Mouse (Mus musculus): ENCODE data around the gene 1700067K01Rik. TPM values are rescaled to one million over a fixed set of nuclear protein-coding genes. Genes with fewer than 3 reads are reported as not detected.

1700067K01Rik gene
- polyA plus RNA-seq, 1 experiment = 0.29 TPM

DNA sequence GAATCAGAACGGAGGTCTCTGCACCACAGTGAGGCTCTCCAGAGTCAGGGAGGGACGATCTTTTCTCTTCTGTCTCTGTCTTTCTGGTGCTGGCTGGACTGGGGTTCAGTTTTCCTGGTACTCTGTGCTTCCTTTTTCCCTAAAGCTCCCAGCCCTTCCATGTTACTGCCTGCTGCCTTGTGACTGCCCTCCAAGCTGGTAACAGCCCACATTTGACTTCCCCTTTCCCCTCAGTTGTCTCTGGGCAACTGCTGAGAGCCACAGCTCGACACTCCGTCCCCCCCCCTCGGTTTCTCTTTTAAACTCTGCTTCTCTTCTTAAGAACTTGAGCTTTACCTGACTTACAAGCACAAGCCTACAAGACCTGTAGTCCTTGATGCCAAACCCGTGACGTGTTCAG lies 12.1 kb upstream of the 1700067K01Rik start:
- Histone ChIP-seq H3K27me3 (ENCODE audit: control insufficient read depth, insufficient read depth, insufficient read length) (no peaks in the 10 kb centered on the region), H3K79me2 (ENCODE audit: control insufficient read depth, insufficient read depth) (no peaks in the 10 kb centered on the region), H3ac (ENCODE audit: control insufficient read depth, insufficient read length) (no peak overlapping the region), H3K36me3 (ENCODE audit: control insufficient read depth, insufficient read depth) (peaks cover 25% of the 10 kb centered on the region), H3K4me2 (ENCODE audit: low read depth) (no peak overlapping the region), H3K4me3 (no peak overlapping the region)
- TF ChIP-seq MAX (IDR thresholded peaks at IDR 0.05; ENCODE audit: low read depth) (no peak), MYOD1 (IDR thresholded peaks at IDR 0.05; ENCODE audit: control insufficient read depth in 1 of 3, insufficient read length in 2 of 3, low read depth in 2 of 3) (no peak), REST (IDR thresholded peaks at IDR 0.05; ENCODE audit: insufficient read depth, insufficient read length) (no peak), TCF12 (IDR thresholded peaks at IDR 0.05; ENCODE audit: insufficient read depth, poor library complexity, severe bottlenecking) (no peak), CEBPB (IDR thresholded peaks at IDR 0.05; ENCODE audit: insufficient read depth, poor library complexity, severe bottlenecking) (no peak), POLR2AphosphoS2 (IDR thresholded peaks at IDR 0.05; ENCODE audit: insufficient read length, low read depth) (no peak), POLR2A (IDR thresholded peaks at IDR 0.05; ENCODE audit: insufficient read length, low read depth) (no peak), E2F4 (IDR thresholded peaks at IDR 0.05; ENCODE audit: insufficient read depth) (no peak), MYOG (IDR thresholded peaks at IDR 0.05; ENCODE audit: control insufficient read depth in 1 of 3, insufficient read depth in 1 of 3, insufficient read length in 2 of 3, low read depth in 2 of 3) (no peak), SRF (IDR thresholded peaks at IDR 0.05; ENCODE audit: control insufficient read depth, insufficient read length, low read depth) (no peak), USF1 (IDR thresholded peaks at IDR 0.05; ENCODE audit: low read depth) (no peak), TCF3 (IDR thresholded peaks at IDR 0.05; ENCODE audit: insufficient read length, low read depth) (no peak)

- H3K79me2 ChIP-seq (ENCODE audit: control insufficient read depth, insufficient read depth) = no peaks in the 10 kb centered on the region
- H3K36me3 ChIP-seq (ENCODE audit: control insufficient read depth, insufficient read depth) = peaks cover 25% of the 10 kb centered on the region
- H3ac ChIP-seq (ENCODE audit: control insufficient read depth, insufficient read length) = no peak overlapping the region
- H3K4me3 ChIP-seq = no peak overlapping the region
- H3K4me2 ChIP-seq (ENCODE audit: low read depth) = no peak overlapping the region
- TF ChIP-seq E2F4 (IDR thresholded peaks at IDR 0.05; ENCODE audit: insufficient read depth) = no peak
- no peak for TF ChIP-seq SRF (IDR thresholded peaks at IDR 0.05; ENCODE audit: control insufficient read depth, insufficient read length, low read depth)
- TF ChIP-seq MYOD1 (IDR thresholded peaks at IDR 0.05; ENCODE audit: control insufficient read depth in 1 of 3, insufficient read length in 2 of 3, low read depth in 2 of 3) = no peak
- TF ChIP-seq REST (IDR thresholded peaks at IDR 0.05; ENCODE audit: insufficient read depth, insufficient read length) = no peak
- no peak for TF ChIP-seq TCF12 (IDR thresholded peaks at IDR 0.05; ENCODE audit: insufficient read depth, poor library complexity, severe bottlenecking)
- no peak for TF ChIP-seq USF1 (IDR thresholded peaks at IDR 0.05; ENCODE audit: low read depth)
- TF ChIP-seq TCF3 (IDR thresholded peaks at IDR 0.05; ENCODE audit: insufficient read length, low read depth) = no peak
- no peak for TF ChIP-seq POLR2A (IDR thresholded peaks at IDR 0.05; ENCODE audit: insufficient read length, low read depth)
- no peak for TF ChIP-seq CEBPB (IDR thresholded peaks at IDR 0.05; ENCODE audit: insufficient read depth, poor library complexity, severe bottlenecking)
- TF ChIP-seq MAX (IDR thresholded peaks at IDR 0.05; ENCODE audit: low read depth) = no peak
- no peak for TF ChIP-seq POLR2AphosphoS2 (IDR thresholded peaks at IDR 0.05; ENCODE audit: insufficient read length, low read depth)
- no peak for TF ChIP-seq MYOG (IDR thresholded peaks at IDR 0.05; ENCODE audit: control insufficient read depth in 1 of 3, insufficient read depth in 1 of 3, insufficient read length in 2 of 3, low read depth in 2 of 3)
- no peaks in the 10 kb centered on the region for H3K27me3 ChIP-seq (ENCODE audit: control insufficient read depth, insufficient read depth, insufficient read length)
These were observed 11.1 kb upstream of the 1700067K01Rik start for GRCm38 (mm10) chr8:83990170-83990569.

GRCm38 (mm10) chr8:83992488-83992887 lies 8.8 kb upstream of the 1700067K01Rik start:
- no peaks in the 10 kb centered on the region for H3K79me2 ChIP-seq (ENCODE audit: control insufficient read depth, insufficient read depth)
- no peak overlapping the region for H3K4me2 ChIP-seq (ENCODE audit: low read depth)
- no peak for TF ChIP-seq TCF3 (IDR thresholded peaks at IDR 0.05; ENCODE audit: insufficient read length, low read depth)
- no peak for TF ChIP-seq POLR2A (IDR thresholded peaks at IDR 0.05; ENCODE audit: insufficient read length, low read depth)
- no peak for TF ChIP-seq REST (IDR thresholded peaks at IDR 0.05; ENCODE audit: insufficient read depth, insufficient read length)
- no peak for TF ChIP-seq MYOD1 (IDR thresholded peaks at IDR 0.05; ENCODE audit: control insufficient read depth in 1 of 3, insufficient read length in 2 of 3, low read depth in 2 of 3)
- no peak for TF ChIP-seq TCF12 (IDR thresholded peaks at IDR 0.05; ENCODE audit: insufficient read depth, poor library complexity, severe bottlenecking)
- no peak for TF ChIP-seq SRF (IDR thresholded peaks at IDR 0.05; ENCODE audit: control insufficient read depth, insufficient read length, low read depth)
- TF ChIP-seq MAX (IDR thresholded peaks at IDR 0.05; ENCODE audit: low read depth) = no peak
- no peak for TF ChIP-seq POLR2AphosphoS2 (IDR thresholded peaks at IDR 0.05; ENCODE audit: insufficient read length, low read depth)
- TF ChIP-seq MYOG (IDR thresholded peaks at IDR 0.05; ENCODE audit: control insufficient read depth in 1 of 3, insufficient read depth in 1 of 3, insufficient read length in 2 of 3, low read depth in 2 of 3) = no peak
- no peak for TF ChIP-seq USF1 (IDR thresholded peaks at IDR 0.05; ENCODE audit: low read depth)
- TF ChIP-seq E2F4 (IDR thresholded peaks at IDR 0.05; ENCODE audit: insufficient read depth) = no peak
- TF ChIP-seq CEBPB (IDR thresholded peaks at IDR 0.05; ENCODE audit: insufficient read depth, poor library complexity, severe bottlenecking) = no peak
- H3K4me3 ChIP-seq = no peak overlapping the region
- H3K36me3 ChIP-seq (ENCODE audit: control insufficient read depth, insufficient read depth) = peaks cover 25% of the 10 kb centered on the region
- H3K27me3 ChIP-seq (ENCODE audit: control insufficient read depth, insufficient read depth, insufficient read length) = no peaks in the 10 kb centered on the region
- H3ac ChIP-seq (ENCODE audit: control insufficient read depth, insufficient read length) = no peak overlapping the region

DNA sequence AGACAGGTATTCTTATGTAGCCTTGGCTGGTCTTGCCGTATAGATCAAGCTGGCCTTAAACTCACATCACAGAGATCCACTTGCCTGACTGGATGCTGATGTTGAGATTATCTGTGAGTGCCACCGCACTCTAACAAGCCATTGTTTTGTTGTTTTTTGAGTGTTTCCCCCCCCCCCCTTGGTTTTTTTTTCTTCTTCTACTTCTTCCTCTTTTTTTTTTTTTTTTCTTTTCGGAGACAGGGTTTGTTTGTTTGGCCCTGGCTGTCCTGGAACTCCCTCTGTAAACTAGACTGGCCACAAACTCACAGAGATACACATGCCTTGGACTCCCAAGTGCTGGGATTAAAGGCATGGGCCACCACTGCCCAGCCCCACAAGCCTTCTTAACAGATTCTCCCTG lies 7.3 kb upstream of the 1700067K01Rik start:
- no peak overlapping the region for H3K4me2 ChIP-seq (ENCODE audit: low read depth)
- H3K79me2 ChIP-seq (ENCODE audit: control insufficient read depth, insufficient read depth) = no peaks in the 10 kb centered on the region
- H3ac ChIP-seq (ENCODE audit: control insufficient read depth, insufficient read length) = no peak overlapping the region
- no peaks in the 10 kb centered on the region for H3K27me3 ChIP-seq (ENCODE audit: control insufficient read depth, insufficient read depth, insufficient read length)
- H3K36me3 ChIP-seq (ENCODE audit: control insufficient read depth, insufficient read depth) = peaks cover 18% of the 10 kb centered on the region
- no peak overlapping the region for H3K4me3 ChIP-seq
- TF ChIP-seq CEBPB (IDR thresholded peaks at IDR 0.05; ENCODE audit: insufficient read depth, poor library complexity, severe bottlenecking) (no peak), USF1 (IDR thresholded peaks at IDR 0.05; ENCODE audit: low read depth) (no peak), TCF12 (IDR thresholded peaks at IDR 0.05; ENCODE audit: insufficient read depth, poor library complexity, severe bottlenecking) (no peak), POLR2A (IDR thresholded peaks at IDR 0.05; ENCODE audit: insufficient read length, low read depth) (no peak), POLR2AphosphoS2 (IDR thresholded peaks at IDR 0.05; ENCODE audit: insufficient read length, low read depth) (no peak), REST (IDR thresholded peaks at IDR 0.05; ENCODE audit: insufficient read depth, insufficient read length) (no peak), E2F4 (IDR thresholded peaks at IDR 0.05; ENCODE audit: insufficient read depth) (no peak), MYOG (IDR thresholded peaks at IDR 0.05; ENCODE audit: control insufficient read depth in 1 of 3, insufficient read depth in 1 of 3, insufficient read length in 2 of 3, low read depth in 2 of 3) (no peak)

Measured in myocyte (in vitro differentiated cells).